ENCODE assay signal across 14 mouse cellular contexts in genomic region chr12:79118991-79119390, GRCm38 (mm10). TPM values are rescaled to one million over a fixed set of nuclear protein-coding genes. Genes with fewer than 3 reads are reported as not detected.
"Had no signal": no experiment of that assay in that cellular context is flagged by ENCODE, and none has a peak within 500 bp of the region (broad histone marks: within the 10 kb centered on the region; RNA-seq: fewer than 3 reads in every experiment).

No protein-coding gene starts in this region.

- H3K9ac ChIP-seq: liver, embryonic 13.5 days; neural tube, embryonic 12.5 days; neural tube, embryonic 15.5 days had no signal

- ATAC-seq: intestine, postnatal 0 days had no signal

- H3K4me1 ChIP-seq: liver, embryonic 13.5 days; neural tube, embryonic 12.5 days; neural tube, embryonic 15.5 days had no signal

- H3K27ac ChIP-seq: liver, embryonic 13.5 days; neural tube, embryonic 12.5 days; neural tube, embryonic 15.5 days had no signal

- H3K9me3 ChIP-seq: liver, embryonic 13.5 days; neural tube, embryonic 12.5 days; neural tube, embryonic 15.5 days had no signal

- H3K36me3 ChIP-seq: liver, embryonic 13.5 days; neural tube, embryonic 12.5 days; neural tube, embryonic 15.5 days had no signal

- DNase-seq: liver, embryonic 13.5 days; lung, adult 2 months; lung, postnatal 14 days; lung, postnatal 4 days; midbrain, embryonic 14.5 days; right cerebral cortex, adult 18-20 months; right cerebral cortex, postnatal 14 days; right cerebral cortex, postnatal 4 days; thymus, postnatal 25 days had no signal

- H3K4me3 ChIP-seq: liver, embryonic 13.5 days; neural tube, embryonic 12.5 days; neural tube, embryonic 15.5 days had no signal

- H3K27me3 ChIP-seq: liver, embryonic 13.5 days; neural tube, embryonic 12.5 days; neural tube, embryonic 15.5 days had no signal

- H3K4me2 ChIP-seq: liver, embryonic 13.5 days; midbrain, embryonic 11.5 days; neural tube, embryonic 12.5 days; neural tube, embryonic 15.5 days had no signal

RNA-seq across cellular contexts. Expression of gene Arg2, which starts 11.6 kb away (rescaled TPM):
- polyA plus RNA-seq: liver, adult 2 months had no signal
